Mouse (Mus musculus) adrenal gland, postnatal 4 days (tissue): Measurements from ENCODE around the gene Nol4l. TPM values are rescaled to one million over a fixed set of nuclear protein-coding genes. Genes with fewer than 3 reads are reported as not detected.

Experiments used
- total RNA-seq, 2 experiments: library from RNA; stranded (reverse); gene quantifications; 2 replicates each; pipeline ENCODE4 v1.2.3; 2021

Nol4l gene
- total RNA-seq, 2 experiments from 2014 or later: 26.7 to 26.9 TPM

Other genes with a start within 250 kb of the Nol4l start
- 10 to 100 TPM; 28.0 to 29.2 TPM for gene Kif3b, start 238.6 kb downstream of the Nol4l start, total RNA-seq
- gene Asxl1, start 184.1 kb downstream of the Nol4l start, total RNA-seq: 10 to 100 TPM; 51.3 to 53.2 TPM
- not detected for gene 4930404H24Rik, start 37.2 kb downstream of the Nol4l start, total RNA-seq
- 10 to 100 TPM; 44.2 to 45.8 TPM for gene Commd7, start 102.8 kb upstream of the Nol4l start, total RNA-seq
- 1 to 10 TPM; 6.7 to 8.2 TPM for gene Dnmt3b, start 119.5 kb upstream of the Nol4l start, total RNA-seq
- not detected for gene Dnmt3c, start 166.7 kb upstream of the Nol4l start, total RNA-seq
- 100 to 1,000 TPM; 132 to 148 TPM for gene Mapre1, start 211.3 kb upstream of the Nol4l start, total RNA-seq
- under 1 TPM; 0.45 to 0.90 TPM for gene Efcab8, start 250.0 kb upstream of the Nol4l start, total RNA-seq